Mouse (Mus musculus): ENCODE measurements around the gene Kcnmb3.

DNA sequence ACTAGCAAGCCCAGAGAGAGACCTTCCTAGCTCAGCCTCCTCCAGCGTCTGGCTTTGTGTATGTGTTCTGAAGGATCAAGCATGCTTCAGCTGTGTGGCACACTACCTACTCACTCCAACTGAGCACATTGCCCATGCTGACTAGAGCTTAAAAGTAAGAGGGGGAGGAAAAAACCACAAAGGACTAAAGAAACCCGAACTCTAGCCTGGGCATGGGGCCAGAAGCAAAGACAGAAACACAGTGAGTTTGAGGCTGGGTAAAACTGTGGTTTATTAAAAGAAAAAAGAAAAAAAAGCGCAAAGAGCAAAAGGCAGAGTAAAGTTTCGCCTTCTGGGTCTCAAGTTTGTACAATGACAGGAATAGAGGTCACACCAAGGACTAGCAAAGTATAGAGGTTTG, 5.5 kb downstream of the Kcnmb3 start:
- TF ChIP-seq CTCF (IDR thresholded peaks at IDR 0.05; ENCODE audit: low read depth, low read length) = no peak
- no peak for TF ChIP-seq POLR2A (IDR thresholded peaks at IDR 0.05; ENCODE audit: insufficient read depth, low read length)
- TF ChIP-seq EP300 (IDR thresholded peaks at IDR 0.05; ENCODE audit: insufficient read depth, low read depth, low read length) = no peak
